Mouse (Mus musculus) monocyte, adult 5-6 weeks (primary cell): ENCODE data around the gene Gabbr2. TPM values are rescaled to one million over a fixed set of nuclear protein-coding genes. Genes with fewer than 3 reads are reported as not detected.

Experiments used
- ATAC-seq: fragments of 153-309, 156-312 bp; replicated peaks from 2 replicates; pipeline ENCODE4 v1.8.0; 2017; ENCODE audit warnings: mild to moderate bottlenecking; ENCODE audit not compliant: low TSS enrichment, insufficient number of reproducible peaks, severe bottlenecking, poor library complexity, low FRiP score
- total RNA-seq: library from RNA; stranded (forward); fragments of 200-1000, 200-491, 200-594 nt; gene quantifications from 3 replicates; pipeline ENCODE4 v1.2.3, GENCODE M21; 2017

The Gabbr2 gene
- total RNA-seq, 1 experiment from 2014 or later, result not detected

- ATAC-seq, result no peak
Observed at GRCm38 (mm10) chr4:46934291-46934690, 57.4 kb downstream of the Gabbr2 start.

- ATAC-seq, result no peak
Observed at GRCm38 (mm10) chr4:46933590-46933989, 58.1 kb downstream of the Gabbr2 start.

- no peak for ATAC-seq
Observed at GRCm38 (mm10) chr4:46931706-46932397, 59.8 kb downstream of the Gabbr2 start.

- no peak for ATAC-seq
Observed at GRCm38 (mm10) chr4:46928112-46928511, 63.6 kb downstream of the Gabbr2 start.

GRCm38 (mm10) chr4:46919144-46919543, 72.5 kb downstream of the Gabbr2 start:
- ATAC-seq, result no peak

GRCm38 (mm10) chr4:46916786-46917185, 74.9 kb downstream of the Gabbr2 start:
- peak; percentile 34; the same call in 1 of the 2 replicates for ATAC-seq

- no peak for ATAC-seq
Observed at GRCm38 (mm10) chr4:46915934-46916333, 75.7 kb downstream of the Gabbr2 start.

GRCm38 (mm10) chr4:46915476-46915875, 76.2 kb downstream of the Gabbr2 start:
- no peak for ATAC-seq

GRCm38 (mm10) chr4:46914606-46915005, 77.1 kb downstream of the Gabbr2 start:
- ATAC-seq, result no peak

- no peak for ATAC-seq
Observed at GRCm38 (mm10) chr4:46906036-46906691, 85.5 kb downstream of the Gabbr2 start.

GRCm38 (mm10) chr4:46905152-46905551, 86.5 kb downstream of the Gabbr2 start:
- ATAC-seq, result 0 out of 2 replicates have a peak, but pooled peaks have one; percentile 35

- ATAC-seq, result no peak
Observed at GRCm38 (mm10) chr4:46904129-46904528, 87.5 kb downstream of the Gabbr2 start.

GRCm38 (mm10) chr4:46898546-46898945, 93.1 kb downstream of the Gabbr2 start:
- ATAC-seq, result no peak

- ATAC-seq, result no peak
Observed at GRCm38 (mm10) chr4:46897634-46898399, 93.9 kb downstream of the Gabbr2 start.

- ATAC-seq, result no peak
Observed at GRCm38 (mm10) chr4:46894144-46894543, 97.5 kb downstream of the Gabbr2 start.

- ATAC-seq, result no peak
Observed at GRCm38 (mm10) chr4:46889175-46889574, 102.5 kb downstream of the Gabbr2 start.

- ATAC-seq, result peak; percentile 71
Observed at GRCm38 (mm10) chr4:46885627-46886383, 105.9 kb downstream of the Gabbr2 start.

- ATAC-seq, result no peak
Observed at GRCm38 (mm10) chr4:46884132-46884531, 107.5 kb downstream of the Gabbr2 start.

GRCm38 (mm10) chr4:46883546-46883945, 108.1 kb downstream of the Gabbr2 start:
- no peak for ATAC-seq
